Mouse (Mus musculus) T-cell, adult 2 months (primary cell): ENCODE data around the gene Mrpl46.
A peak's percentile ranks its signal among the peaks of the same experiment; 100 is the strongest.

Source experiments
- DNase-seq: peaks from one replicate; pipeline ENCODE4 v3.0.0; 2022; ENCODE audit warnings: low spot score

Gene Mrpl46

DNA sequence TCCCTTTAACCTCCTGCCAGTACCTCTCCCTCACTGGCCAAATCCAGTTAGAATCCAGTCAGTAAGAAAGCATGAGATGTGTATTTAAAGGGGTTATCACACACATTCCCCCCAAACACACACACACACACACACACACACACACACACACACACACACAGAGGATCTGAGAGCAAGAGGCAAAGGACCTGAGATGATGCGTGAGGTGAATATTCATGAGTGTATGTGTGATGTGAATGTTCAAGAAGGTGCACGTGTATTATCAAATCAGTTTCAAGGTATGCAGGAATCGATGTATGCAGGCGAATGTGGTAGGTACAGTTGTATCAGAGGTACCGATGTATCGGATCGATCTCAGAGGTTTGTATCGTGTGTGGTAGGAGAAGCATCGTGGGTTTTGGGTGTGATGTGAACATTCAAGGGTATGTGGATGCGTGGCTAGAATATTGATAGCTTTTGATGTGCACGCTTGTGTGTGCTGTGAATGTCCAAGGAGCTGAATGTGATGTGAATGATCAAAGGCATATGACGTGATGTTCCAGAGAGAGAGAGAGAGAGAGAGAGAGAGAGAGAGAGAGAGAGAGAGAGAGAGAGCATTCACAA, 15.3 kb downstream of the Mrpl46 start:
- no peak for DNase-seq

DNA sequence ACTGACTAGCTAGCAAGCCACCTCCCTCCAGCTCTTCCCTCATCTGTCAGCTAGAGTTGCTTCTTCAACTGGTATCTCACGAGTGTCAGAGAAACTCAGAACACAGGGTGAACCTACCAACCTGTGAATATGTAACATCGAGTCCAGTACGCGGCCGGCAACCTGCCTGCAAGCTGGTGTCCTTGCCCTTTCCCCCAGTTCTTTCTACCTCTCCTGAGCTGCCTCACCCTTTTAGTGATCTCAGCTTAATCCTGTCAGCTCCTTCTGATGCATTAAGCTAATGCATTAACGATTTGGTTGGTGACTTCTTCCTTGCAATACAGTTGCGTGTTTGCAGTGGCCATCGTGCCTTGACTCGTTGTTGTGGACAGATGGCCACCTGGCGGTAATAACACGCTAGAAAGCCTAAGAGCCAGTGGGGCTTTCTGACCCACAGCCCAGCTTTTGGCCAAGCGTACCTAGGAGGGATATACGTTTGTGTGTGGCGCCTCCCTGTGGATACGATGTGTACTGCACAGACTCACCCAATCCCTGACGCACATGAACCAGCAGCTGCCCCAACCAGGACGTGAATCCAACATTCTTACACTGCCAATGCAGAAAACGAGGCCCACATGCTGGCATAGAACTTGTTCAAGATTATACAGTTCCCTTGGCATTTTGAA, 17.2 kb downstream of the Mrpl46 start:
- peak; percentile 69 for DNase-seq

DNA sequence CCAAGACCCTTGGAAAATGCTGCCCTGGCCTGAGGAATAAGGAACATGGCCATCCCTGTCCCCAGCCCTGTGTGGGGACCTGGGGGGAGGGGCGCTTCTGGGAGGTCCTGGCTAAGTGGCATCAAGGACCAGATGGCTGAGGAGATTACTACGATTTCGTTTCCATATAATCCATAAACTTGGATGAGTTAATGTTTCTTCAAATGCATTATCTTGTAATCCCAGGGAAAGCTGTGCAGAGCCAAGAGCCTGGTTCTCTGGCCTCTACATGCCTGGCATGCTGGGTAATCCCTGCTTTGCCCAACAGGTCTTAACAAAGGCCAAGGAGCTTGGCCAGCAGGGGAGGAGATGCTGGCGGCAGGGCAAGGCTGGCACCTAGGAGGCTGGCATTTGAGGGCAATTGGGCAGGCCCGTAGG, 18.1 kb downstream of the Mrpl46 start:
- no peak for DNase-seq

DNA sequence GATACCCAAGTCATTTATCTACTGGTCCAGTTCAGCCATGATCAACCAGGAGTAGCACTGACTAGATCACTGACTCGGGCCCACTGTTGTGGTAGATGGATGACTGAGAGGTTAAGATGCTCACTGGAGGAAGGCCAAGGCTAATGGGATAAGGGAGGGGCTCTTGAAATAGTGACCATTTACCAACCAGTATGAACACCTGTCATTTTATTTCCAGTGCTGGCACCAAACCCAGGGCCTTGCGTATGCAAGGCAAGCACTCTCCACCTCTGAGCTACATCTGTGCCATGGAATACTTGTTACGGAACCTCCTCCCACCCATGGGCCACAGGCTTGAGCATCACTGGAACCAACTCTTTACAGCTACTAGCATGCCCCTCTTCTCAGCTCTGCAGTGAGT, 19.5 kb downstream of the Mrpl46 start:
- DNase-seq = no peak

DNA sequence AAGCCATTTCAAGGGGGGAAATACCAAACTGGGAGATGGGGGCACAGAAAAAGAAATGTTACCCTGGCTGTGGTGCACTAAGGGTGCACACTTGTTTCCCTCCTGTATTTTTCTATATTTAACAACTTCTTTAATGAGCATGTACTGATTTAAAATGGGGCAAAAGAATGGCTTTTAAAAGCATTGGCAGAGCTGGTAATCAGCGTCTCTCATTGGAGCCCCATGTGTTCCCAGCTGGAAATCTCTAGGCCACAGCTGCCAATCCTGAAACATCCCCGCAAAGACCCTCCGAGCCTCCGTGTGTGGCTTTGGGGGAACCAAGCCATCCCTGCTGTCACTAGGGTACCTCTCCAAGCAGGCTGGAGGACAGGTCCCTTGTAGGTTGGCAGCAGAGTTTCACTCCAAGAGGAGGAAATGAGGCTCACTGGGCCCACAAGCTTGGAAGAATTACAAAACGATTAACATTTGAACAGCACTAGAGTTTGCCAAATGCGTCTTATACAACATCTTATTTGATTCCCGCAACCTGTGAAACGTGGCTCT, 28.8 kb downstream of the Mrpl46 start:
- no peak for DNase-seq

DNA sequence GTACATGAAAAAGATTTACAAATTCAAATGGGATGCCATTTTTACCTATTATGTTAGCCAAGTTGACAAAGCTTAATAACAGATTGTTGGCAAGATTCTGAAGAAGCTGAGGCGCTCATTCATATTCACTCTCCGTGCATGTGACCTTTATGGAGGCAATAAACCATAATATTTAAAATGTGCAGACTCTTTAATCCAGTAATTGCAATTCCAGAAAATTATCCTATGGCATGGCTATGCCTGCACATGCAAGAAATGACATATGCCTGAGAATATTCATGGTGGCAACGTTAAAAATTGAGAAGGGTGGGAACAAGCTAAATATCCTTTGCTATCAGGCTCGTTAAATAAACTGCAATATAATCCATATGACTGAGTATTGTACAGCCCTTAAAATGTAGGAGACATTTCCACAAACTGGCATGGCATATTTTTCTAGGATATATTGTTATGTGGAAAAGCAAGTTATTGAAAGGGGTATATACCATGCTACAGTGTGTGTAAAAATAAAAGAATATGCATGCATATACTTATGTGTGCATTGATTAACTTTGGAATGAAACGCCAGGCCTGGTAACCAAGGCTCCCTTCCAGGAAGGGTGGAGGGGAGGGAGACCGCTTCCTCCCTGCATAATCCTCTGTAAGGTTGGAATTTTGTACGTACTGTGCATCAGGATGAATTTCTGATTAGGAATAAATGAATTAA, 29.4 kb downstream of the Mrpl46 start:
- DNase-seq = no peak

DNA sequence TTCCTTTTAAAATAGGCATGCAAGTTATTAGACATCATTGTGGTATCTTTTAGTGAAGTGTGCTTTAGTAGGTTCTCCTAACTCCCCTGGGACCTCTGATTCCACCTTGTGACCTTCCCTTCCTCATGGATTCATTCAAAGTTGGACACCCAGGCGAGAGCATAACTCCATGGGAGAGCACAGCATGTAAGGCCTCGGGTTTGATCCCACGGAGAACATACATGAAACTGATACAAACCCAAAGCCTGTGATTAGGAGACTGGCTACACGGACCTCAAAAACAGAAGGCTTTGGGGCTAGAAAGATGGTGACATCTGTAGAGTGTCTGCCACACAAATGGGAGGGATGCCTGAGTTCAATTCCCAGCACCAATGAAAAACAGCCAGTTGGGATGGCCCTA, 30.4 kb downstream of the Mrpl46 start:
- no peak for DNase-seq

DNA sequence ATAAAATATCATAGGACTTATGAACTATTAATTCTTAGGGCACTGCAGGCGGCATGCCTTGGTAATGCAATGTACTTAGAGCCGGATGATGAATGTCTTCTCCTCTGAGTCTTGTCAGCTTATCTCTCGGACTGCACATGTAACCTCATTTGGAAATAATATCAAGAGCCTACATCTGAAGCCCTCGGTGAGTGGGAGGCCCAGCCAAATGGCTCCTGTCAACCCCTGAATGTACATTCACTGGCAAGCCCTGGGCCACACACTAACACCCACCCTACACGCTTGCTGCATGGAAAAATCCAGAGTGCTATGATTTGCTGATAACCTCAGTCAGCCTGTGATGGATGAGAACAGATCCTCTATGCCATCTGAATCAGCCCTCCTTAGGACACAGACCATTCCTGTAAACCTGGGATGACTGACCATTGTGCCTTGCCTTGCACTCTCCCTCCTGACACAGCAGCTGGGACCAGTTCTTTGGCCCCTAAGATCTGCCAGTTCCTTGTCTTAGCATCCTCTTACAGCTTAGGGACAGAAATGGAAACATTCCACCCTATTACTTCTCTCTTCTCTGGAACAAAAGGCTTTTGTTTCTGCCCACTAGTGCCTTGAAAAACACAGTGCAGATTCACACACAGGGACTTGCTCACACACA, 39.5 kb downstream of the Mrpl46 start:
- no peak for DNase-seq

DNA sequence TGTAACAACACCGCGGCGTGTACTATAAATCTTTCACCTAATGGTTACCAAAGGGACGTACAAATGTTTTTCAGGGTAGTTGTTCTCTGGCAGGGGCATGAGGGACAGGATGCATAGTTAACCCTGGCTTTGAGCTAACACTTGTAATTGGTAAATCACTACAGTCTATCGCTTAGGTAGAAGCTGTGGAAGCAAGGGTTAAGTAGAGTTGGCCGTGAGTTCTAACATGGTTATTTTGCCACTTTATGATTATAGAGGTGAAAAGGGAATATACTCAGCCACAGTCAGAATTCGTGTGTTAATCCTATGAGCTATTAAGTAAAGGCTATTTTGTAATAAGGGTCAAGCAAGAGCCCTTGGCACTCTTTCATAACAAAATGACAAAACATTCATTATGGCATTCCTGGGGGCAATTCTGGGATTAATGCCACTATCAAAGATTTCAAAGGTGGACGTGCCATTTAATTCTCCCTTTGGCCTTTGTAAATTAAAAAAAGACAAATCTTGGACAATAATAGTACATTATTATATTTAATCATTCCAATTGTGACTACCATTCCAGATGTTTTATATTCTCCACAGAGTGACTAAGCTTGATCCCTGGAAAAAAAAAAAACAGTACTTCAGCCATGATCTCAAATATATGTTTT, 43.9 kb downstream of the Mrpl46 start:
- no peak for DNase-seq

DNA sequence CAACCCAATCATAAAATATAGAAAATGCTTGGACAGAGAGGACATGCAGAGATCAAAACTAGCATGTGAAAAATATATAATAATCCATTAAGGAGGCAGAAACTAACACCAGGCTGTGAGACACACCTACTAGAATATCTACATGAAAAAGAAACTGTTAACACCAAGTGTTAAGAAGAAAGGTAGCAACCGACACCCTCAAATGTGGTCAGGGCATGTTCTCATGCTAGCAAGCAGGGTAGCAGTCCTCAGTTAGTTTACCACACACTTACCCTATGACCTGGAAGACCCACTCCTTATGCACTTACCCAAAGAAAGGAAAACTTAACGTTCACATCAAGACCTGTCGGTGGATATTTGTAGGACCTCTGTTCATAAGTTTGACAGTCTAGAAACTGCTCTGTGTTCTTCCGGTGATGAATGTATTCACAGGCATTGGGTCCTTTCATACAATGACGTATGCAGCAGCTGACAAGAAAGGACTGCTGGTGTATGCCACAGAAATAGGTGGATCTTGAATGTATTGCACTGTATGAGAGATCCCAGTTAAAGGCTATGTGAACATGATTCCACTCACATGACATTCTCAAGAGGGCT, 45.6 kb downstream of the Mrpl46 start, which contains the start of gene Ntrk3:
TSS of gene Ntrk3 (minus strand) at position 399 of the 597 bp plus-strand sequence.
- peak; percentile 58 for DNase-seq

DNA sequence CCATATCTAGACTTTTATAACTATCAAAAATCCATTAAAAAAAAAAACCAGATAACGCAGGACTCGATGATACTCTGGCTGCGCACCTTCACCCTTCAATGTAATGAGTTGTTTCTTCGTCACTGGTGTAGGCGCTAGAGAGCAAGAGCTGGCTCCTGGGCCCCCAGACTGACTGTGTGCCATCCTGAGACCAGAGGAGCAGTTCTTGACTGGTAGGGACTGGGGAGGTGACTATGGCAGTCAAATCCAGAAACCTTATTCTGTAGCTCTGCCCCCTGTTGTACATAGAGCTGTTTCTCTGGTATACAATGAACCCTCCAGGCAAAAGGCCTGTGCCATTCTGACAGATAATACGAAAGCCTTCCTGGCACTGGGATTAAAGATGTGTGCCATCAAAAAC, 46.1 kb downstream of the Mrpl46 start:
- DNase-seq = no peak

DNA sequence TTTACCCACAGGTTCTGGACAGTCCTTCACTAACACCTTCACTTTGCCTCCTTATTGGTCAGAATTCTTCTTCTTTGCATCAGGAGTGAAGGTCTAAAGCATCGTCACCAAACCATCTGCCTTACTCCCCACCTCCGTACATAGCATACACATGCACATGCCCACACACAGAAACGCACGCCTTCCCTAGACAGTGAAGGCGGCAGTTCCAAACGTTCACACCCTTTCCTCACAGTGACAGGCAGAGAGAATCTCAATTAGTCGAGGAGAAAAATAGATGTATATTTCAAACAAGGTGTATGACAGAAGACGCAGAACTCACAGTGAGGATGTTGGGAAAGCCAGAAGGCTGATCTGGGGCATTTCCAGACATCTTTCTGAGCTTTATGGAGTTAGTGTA, 51.9 kb downstream of the Mrpl46 start:
- no peak for DNase-seq
